Comparison of ENCODE assay signal across 18 mouse cellular contexts in the genomic region with DNA sequence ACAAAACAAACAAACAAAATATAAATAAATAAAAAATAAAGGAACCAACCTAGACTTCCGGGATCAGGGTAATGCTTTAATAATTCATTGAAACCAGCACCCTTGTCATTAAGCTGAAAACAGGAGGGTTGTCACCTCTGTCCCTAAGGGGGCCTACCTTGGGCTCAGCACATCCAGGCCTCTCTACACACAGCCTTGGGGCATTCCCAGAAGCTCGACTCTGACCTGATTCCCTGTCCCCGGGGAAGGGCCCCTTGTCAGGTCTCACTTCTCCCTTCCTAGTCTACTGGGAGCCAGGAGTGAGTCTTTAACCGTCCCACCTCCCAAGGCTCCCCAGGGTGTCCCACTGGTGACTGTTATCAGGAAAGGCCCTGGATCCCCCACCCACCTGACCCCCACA.
"Had no signal": no experiment of that assay in that cellular context is flagged by ENCODE, and none has a peak within 500 bp of the region (broad histone marks: within the 10 kb centered on the region; RNA-seq: fewer than 3 reads in every experiment).

No protein-coding gene starts in this region.

- H3K4me2 ChIP-seq: liver, embryonic 15.5 days; lung, embryonic 15.5 days; midbrain, embryonic 13.5 days; midbrain, embryonic 15.5 days; neural tube, embryonic 13.5 days; stomach, embryonic 15.5 days had no signal

- H3K4me1 ChIP-seq: liver, embryonic 15.5 days; lung, embryonic 15.5 days; midbrain, embryonic 15.5 days; stomach, embryonic 15.5 days had no signal

- H3K9me3 ChIP-seq: liver, embryonic 15.5 days; lung, embryonic 15.5 days; megakaryocyte, embryonic 14.5 days; midbrain, embryonic 13.5 days; midbrain, embryonic 15.5 days; neural tube, embryonic 13.5 days; stomach, embryonic 15.5 days had no signal

- H3K36me3 ChIP-seq: liver, embryonic 15.5 days; lung, embryonic 15.5 days; midbrain, embryonic 13.5 days; midbrain, embryonic 15.5 days; neural tube, embryonic 13.5 days; stomach, embryonic 15.5 days had no signal

- DNase-seq: liver, postnatal 0 days; lung, adult 2 months; lung, postnatal 14 days; lung, postnatal 36 days; right cerebral cortex, postnatal 14 days; thymus, adult 2 months; thymus, postnatal 25 days; thymus, postnatal 4 days had no signal

- H3K9ac ChIP-seq: liver, embryonic 15.5 days; liver, postnatal 0 days; lung, embryonic 15.5 days; midbrain, embryonic 13.5 days; midbrain, embryonic 15.5 days; neural tube, embryonic 13.5 days; stomach, embryonic 15.5 days had no signal

- H3K27me3 ChIP-seq: liver, embryonic 15.5 days; lung, embryonic 15.5 days; midbrain, embryonic 13.5 days; midbrain, embryonic 15.5 days; neural tube, embryonic 13.5 days; stomach, embryonic 15.5 days had no signal

- ATAC-seq: liver, postnatal 0 days; lung, postnatal 0 days; midbrain, embryonic 13.5 days; midbrain, embryonic 15.5 days had no signal

- H3K27ac ChIP-seq: liver, embryonic 15.5 days; lung, embryonic 15.5 days; macrophage; midbrain, embryonic 13.5 days; midbrain, embryonic 15.5 days; neural tube, embryonic 13.5 days; stomach, embryonic 15.5 days; stomach, postnatal 0 days had no signal

- H3K4me3 ChIP-seq: liver, embryonic 15.5 days; lung, embryonic 15.5 days; megakaryocyte, embryonic 14.5 days; midbrain, embryonic 13.5 days; midbrain, embryonic 15.5 days; neural tube, embryonic 13.5 days; stomach, embryonic 15.5 days had no signal
